Mouse (Mus musculus): ENCODE measurements at regions not wholly inside any gene's neighbourhood (a gene's known extent, or its start where the extent isn't known, plus 50 kb on each side); places are given as distances from the start of the nearest gene placed in this dataset.
A peak's percentile ranks its signal among the peaks of the same experiment; 100 is the strongest.

GRCm38 (mm10) chr2:131436149-131436548 lies 55.1 kb upstream of the Smox start:
- no peak for DNase-seq (ENCODE audit: low spot score)

- no peak for DNase-seq (ENCODE audit: low spot score)
Measured at GRCm38 (mm10) chr2:131430474-131430873, 60.8 kb upstream of the Smox start.

GRCm38 (mm10) chr2:131428089-131428488 lies 63.2 kb upstream of the Smox start:
- DNase-seq (ENCODE audit: low spot score), result no peak

- no peak for DNase-seq (ENCODE audit: low spot score)
Measured at GRCm38 (mm10) chr2:131426941-131427340, 64.4 kb upstream of the Smox start.

- DNase-seq (ENCODE audit: low spot score), result no peak
Measured at GRCm38 (mm10) chr2:131423616-131424320, 67.5 kb upstream of the Smox start.

GRCm38 (mm10) chr2:131422907-131423445 lies 68.3 kb upstream of the Smox start:
- DNase-seq (ENCODE audit: low spot score), result peak; percentile 53

GRCm38 (mm10) chr2:131418130-131418529 lies 65.4 kb upstream of the Rnf24 start:
- no peak for DNase-seq (ENCODE audit: low spot score)

GRCm38 (mm10) chr2:131417472-131417871 lies 64.8 kb upstream of the Rnf24 start:
- no peak for DNase-seq (ENCODE audit: low spot score)

GRCm38 (mm10) chr2:131416482-131416881 lies 63.8 kb upstream of the Rnf24 start:
- peak; percentile 52 for DNase-seq (ENCODE audit: low spot score)

- no peak for DNase-seq (ENCODE audit: low spot score)
Measured at GRCm38 (mm10) chr2:131410906-131411520, 58.3 kb upstream of the Rnf24 start.

GRCm38 (mm10) chr2:131407337-131407736 lies 54.6 kb upstream of the Rnf24 start:
- DNase-seq (ENCODE audit: low spot score), result no peak

GRCm38 (mm10) chr2:131404218-131404555 lies 51.5 kb upstream of the Rnf24 start:
- DNase-seq (ENCODE audit: low spot score), result no peak

- DNase-seq (ENCODE audit: low spot score), result no peak
Measured at GRCm38 (mm10) chr2:131403543-131404217, 51.0 kb upstream of the Rnf24 start.

Measured in MN1 (cell line).